Mouse (Mus musculus) liver, postnatal 0 days (tissue): ENCODE data around the gene Gm5741. TPM values are rescaled to one million over a fixed set of nuclear protein-coding genes. Genes with fewer than 3 reads are reported as not detected.
A peak's percentile ranks its signal among the peaks of the same experiment; 100 is the strongest.

ENCODE experiments used
- ATAC-seq: fragments of 200-750 bp; cut with Nextera tagmentation; 2 replicates; pipeline ENCODE4 v1.8.0; 2017; ENCODE audit warnings: mild to moderate bottlenecking, moderate library complexity
- DNase-seq: peaks from one replicate; pipeline ENCODE4 v3.0.0-alpha.2; 2016
- H3K27ac ChIP-seq: fragments of 300-500 bp; sonication (generic); 2 replicates; pipeline ENCODE4 v1.5.1; 2014; ENCODE audit warnings: antibody characterized with exemption, moderate library complexity, mild to moderate bottlenecking, low read depth
- H3K27me3 ChIP-seq: fragments of 300-500 bp; sonication (generic); 2 replicates; pipeline ENCODE4 v1.6.1; 2014; ENCODE audit warnings: low read length, control low read depth, mixed read lengths; ENCODE audit not compliant: insufficient read depth
- H3K36me3 ChIP-seq: fragments of 300-500 bp; sonication (generic); replicated peaks from 2 replicates; pipeline ENCODE4 v1.6.1; 2014; ENCODE audit warnings: mild to moderate bottlenecking, control low read depth, low read length, moderate library complexity, mixed read lengths; ENCODE audit not compliant: insufficient read depth
- H3K4me1 ChIP-seq: fragments of 300-500 bp; sonication (generic); 2 replicates; pipeline ENCODE4 v1.6.1; 2014; ENCODE audit warnings: antibody characterized with exemption, mild to moderate bottlenecking, control low read depth; ENCODE audit not compliant: insufficient read depth
- H3K4me2 ChIP-seq: fragments of 300-500 bp; sonication (generic); 2 replicates; pipeline ENCODE4 v1.6.1; 2014; ENCODE audit warnings: low read depth, mild to moderate bottlenecking, low read length, moderate library complexity, mixed read lengths
- H3K4me3 ChIP-seq: fragments of 300-500 bp; sonication (generic); 2 replicates; pipeline ENCODE4 v1.5.1; 2014; ENCODE audit warnings: low read depth, low read length
- H3K9ac ChIP-seq: fragments of 300-500 bp; sonication (generic); replicated peaks from 2 replicates; pipeline ENCODE4 v1.6.1; 2014; ENCODE audit warnings: mild to moderate bottlenecking, moderate library complexity
- H3K9me3 ChIP-seq: fragments of 300-500 bp; sonication (generic); 2 replicates; pipeline ENCODE4 v1.6.1; 2016; ENCODE audit warnings: mild to moderate bottlenecking, control low read depth, low read length, mixed read lengths
- CTCF ChIP-seq: sonication (generic); IDR thresholded peaks from 2 replicates; pipeline ENCODE4 v1.5.1; 2016; ENCODE audit warnings: antibody characterized with exemption, low read depth
- EP300 ChIP-seq: IDR thresholded peaks from 2 replicates; pipeline ENCODE4 v1.6.1; 2016; ENCODE audit warnings: antibody characterized with exemption, low read depth, mild to moderate bottlenecking
- WGBS: fragments of 180-500 bp; shearing (Covaris S2); extraction: QIAGEN DNeasy Blood & Tissue Kit; methylation state at CpG from one replicate; pipeline ENCODE4 v1.1.7; 2014; ENCODE audit not compliant: insufficient replicate concordance; 5-methylcytosine and 5-hydroxymethylcytosine counted together
- polyA plus RNA-seq: library from polyadenylated mRNA; unstranded; fragments of >200 nt; fragmentation: Nextera tagmentation; extraction: Ambion mirVana; gene quantifications from 2 replicates; pipeline ENCODE4 v1.2.1, GENCODE M21; 2015

The Gm5741 gene
- polyA plus RNA-seq, 1 experiment from 2014 or later, result not detected

DNA sequence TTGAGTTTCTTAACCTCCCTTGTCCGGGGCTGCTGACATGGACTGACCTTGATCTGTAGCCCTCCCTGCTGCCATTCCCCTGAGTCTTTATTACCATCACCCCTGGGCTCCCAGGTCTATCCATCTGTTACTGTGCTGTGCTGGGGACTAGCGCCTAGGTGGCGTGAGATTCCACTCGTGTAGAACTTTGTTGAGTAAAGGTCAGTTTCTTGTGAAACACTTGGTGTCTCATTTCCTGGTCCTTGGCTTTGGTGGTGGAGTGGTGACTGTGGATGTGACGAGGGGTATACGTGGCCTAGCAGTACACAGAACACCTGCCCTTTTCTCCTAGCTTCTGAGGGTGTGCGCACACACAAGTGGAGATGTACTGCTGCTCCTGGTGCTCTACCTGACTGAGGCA lies 10.4 kb downstream of the Gm5741 start:
- H3K4me3 ChIP-seq, result no peak overlapping the region
- no peak overlapping the region for H3K4me2 ChIP-seq
- no peaks in the 10 kb centered on the region for H3K27me3 ChIP-seq
- DNase-seq, result no peak
- no peak overlapping the region for H3K9ac ChIP-seq
- H3K4me1 ChIP-seq, result peaks cover 12% of the 10 kb centered on the region
- TF ChIP-seq EP300, result no peak
- no peak for TF ChIP-seq CTCF
- H3K36me3 ChIP-seq, result peaks cover 48% of the 10 kb centered on the region
- ATAC-seq, result no peak
- H3K27ac ChIP-seq, result no peak overlapping the region
- H3K9me3 ChIP-seq, result no peaks in the 10 kb centered on the region
- 71% methylated on average over 7 of the region's 7 CpGs for WGBS

DNA sequence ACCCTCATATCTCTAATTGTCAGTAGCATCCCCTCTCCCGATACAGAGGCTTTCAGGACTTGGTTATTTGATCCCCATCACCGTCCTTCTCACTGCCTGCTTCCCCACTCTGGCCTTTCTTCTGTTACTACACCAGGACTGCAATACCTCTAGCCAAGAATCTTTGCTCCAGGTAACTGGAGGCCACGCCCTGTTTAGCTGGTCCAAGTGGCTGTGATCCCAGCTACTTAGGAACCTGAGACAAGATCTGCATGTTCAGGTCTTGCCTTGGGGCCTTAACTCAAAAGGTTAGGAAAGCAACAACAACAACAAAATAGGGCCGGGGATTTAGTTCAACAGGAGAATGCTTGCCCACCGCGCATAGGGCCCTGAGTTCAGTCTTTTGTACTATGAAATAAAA lies 24.2 kb downstream of the Gm5741 start:
- ATAC-seq (no peak), DNase-seq (no peak)
- WGBS, result 93% methylated on average over 6 of the region's 6 CpGs
- Histone ChIP-seq H3K27me3 (no peaks in the 10 kb centered on the region), H3K4me1 (peaks cover 4% of the 10 kb centered on the region; the same call in 1 of the 2 replicates), H3K9me3 (no peaks in the 10 kb centered on the region), H3K36me3 (peaks cover 72% of the 10 kb centered on the region), H3K27ac (no peak overlapping the region), H3K4me2 (no peak overlapping the region), H3K4me3 (no peak overlapping the region), H3K9ac (no peak overlapping the region)
- TF ChIP-seq CTCF, result no peak

DNA sequence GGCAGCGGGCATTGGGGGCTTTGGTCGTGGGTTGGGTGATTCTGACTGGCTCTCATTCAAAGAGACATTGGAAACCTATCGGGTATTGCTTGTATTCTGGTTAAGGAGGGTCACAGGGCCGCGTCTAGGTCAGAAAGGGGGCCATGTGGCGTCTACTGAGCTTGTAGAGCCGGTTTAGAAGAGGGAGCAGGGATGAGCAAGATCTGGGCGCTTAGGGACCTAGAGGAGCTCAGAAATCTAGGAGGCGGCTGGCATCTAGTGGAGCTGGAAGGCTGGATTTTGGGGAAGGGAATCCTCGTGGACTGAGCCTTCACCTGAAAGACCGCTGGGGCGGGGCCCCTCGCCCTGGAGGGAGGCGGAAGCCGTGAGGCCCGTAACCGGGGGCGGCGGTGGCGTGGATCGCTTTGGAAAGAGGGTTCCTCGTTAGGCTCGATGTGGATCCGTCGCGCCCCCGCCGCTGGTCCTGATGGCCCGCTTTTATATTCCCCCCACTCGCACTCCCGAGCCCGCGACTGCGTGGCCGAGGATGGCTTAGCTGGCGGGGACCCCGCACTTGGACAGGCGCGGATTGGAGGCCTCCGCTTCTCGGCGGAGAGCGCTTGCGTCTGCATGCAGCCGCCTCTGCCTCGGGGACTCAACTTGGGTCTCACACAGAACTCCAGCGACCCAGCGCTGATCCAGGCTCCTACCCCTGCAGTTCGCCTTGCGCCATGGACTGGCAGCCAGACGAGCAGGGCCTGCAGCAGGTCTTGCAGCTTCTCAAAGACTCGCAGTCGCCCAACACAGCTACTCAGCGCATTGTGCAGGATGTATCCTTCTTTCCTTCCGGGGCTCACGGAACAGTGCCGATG lies 29.9 kb downstream of the Gm5741 start:
- under 1% methylated on average over 57 of the region's 57 CpGs for WGBS
- H3K4me1 ChIP-seq, result peaks cover 38% of the 10 kb centered on the region

DNA sequence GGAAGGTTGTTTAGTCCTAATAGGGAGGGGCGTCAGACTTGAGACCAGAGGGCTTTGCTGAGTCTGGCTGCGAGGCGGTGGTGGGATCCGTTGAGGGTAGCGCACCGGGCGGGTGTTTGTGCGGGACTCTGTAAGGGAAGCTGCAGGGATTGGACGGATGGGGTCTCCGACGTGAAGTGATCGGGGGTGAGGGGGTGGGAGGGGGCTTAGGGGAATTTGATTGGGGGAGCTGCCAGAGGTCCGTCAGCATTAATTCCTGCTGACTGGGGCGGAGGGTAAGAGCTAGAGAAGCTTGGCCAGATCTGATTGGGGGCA lies 30.5 kb downstream of the Gm5741 start:
- Histone ChIP-seq H3K9ac (peak overlapping the region; percentile 78), H3K36me3 (peaks cover 25% of the 10 kb centered on the region), H3K4me2 (peak overlapping the region; percentile 92), H3K27me3 (no peaks in the 10 kb centered on the region), H3K4me3 (peak overlapping the region; percentile 72), H3K9me3 (no peaks in the 10 kb centered on the region), H3K4me1 (peaks cover 38% of the 10 kb centered on the region), H3K27ac (peak overlapping the region; percentile 95)
- ATAC-seq, result peak; percentile 22
- peak; percentile 41 for DNase-seq
- TF ChIP-seq EP300, result no peak
- TF ChIP-seq CTCF, result no peak
- WGBS, result under 1% methylated on average over 14 of the region's 14 CpGs

More for the DNA sequence above, 29.9 kb downstream of the Gm5741 start:
- TF ChIP-seq EP300 (no peak), CTCF (no peak)
- Histone ChIP-seq H3K27ac (peak overlapping the region; percentile 95), H3K9ac (peak overlapping the region; percentile 78), H3K4me3 (peak overlapping the region; percentile 72), H3K27me3 (no peaks in the 10 kb centered on the region), H3K4me2 (peak overlapping the region; percentile 92), H3K9me3 (no peaks in the 10 kb centered on the region), H3K36me3 (peaks cover 21% of the 10 kb centered on the region)
- DNase-seq (peak; percentile 76), ATAC-seq (0 out of 2 replicates have a peak, but pooled peaks have one; percentile 5)

DNA sequence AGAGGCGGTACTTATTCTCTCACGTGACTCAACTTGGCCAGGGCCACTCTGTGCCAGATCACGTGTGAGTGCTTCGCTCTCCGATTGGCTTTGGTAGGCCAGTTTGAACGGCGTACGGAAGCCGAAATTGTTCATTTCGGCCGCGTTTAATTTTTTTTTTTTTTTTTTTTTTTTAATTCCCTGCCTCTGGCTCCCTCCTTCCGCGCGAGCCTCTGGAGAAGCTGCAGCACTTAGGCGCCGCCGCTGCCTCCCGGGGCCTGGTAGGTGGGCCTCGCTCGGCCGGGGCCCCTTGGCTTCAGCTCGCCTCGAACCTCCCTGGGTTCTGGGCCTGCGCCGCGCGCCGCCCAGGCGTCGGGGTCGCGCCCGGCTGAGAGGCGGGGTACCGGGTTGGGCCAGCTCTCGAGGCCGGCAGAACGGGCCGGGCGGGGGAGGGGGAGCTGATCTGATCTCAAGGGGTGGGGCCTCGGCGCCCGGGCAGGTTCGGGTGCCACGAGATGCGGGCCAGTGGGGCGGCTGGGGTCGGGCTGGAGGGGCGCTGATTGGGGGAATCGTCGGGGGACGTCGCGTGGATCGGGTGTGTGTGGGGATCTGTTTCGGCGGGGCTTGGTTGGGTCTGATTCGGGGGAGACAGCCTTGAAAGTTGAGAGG lies 30.9 kb downstream of the Gm5741 start, which contains the start of gene Tnpo2:
Tnpo2 (plus strand) TSS at position 198 of the 648 bp plus-strand sequence.
- TF ChIP-seq CTCF (no peak), EP300 (peak; percentile 60; the same call in 1 of the 2 replicates)
- H3K4me3 ChIP-seq, result peak within 1 kb of the TSS; percentile 72
- H3K27me3 ChIP-seq, result no peaks in the 10 kb centered on the region
- no peaks in the 10 kb centered on the region for H3K9me3 ChIP-seq
- peak within 1 kb of the TSS; percentile 95 for H3K27ac ChIP-seq
- peak; percentile 89 for ATAC-seq
- peak within 1 kb of the TSS; percentile 78 for H3K9ac ChIP-seq
- peaks cover 38% of the 10 kb centered on the region for H3K4me1 ChIP-seq
- DNase-seq, result peak; percentile 90
- peak within 1 kb of the TSS; percentile 92 for H3K4me2 ChIP-seq
- peaks cover 29% of the 10 kb centered on the region for H3K36me3 ChIP-seq
- WGBS, result under 1% methylated on average over 58 of the region's 59 CpGs

DNA sequence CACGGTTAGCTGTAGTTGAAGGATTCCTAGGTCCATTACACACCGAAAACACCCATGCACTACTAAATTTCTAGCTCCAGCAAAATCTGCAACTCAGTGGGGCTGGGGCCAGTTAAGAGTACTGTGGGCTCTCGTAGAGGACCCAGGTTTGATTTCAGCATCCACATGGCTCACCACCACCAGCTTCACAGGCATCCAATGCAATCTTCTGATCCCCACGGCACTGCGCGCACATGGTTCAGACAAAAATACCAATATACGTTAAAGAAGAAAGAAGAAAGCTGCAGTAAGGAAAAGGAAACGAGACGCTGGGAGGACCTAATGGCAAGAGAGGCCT lies 31.4 kb downstream of the Gm5741 start:
- Histone ChIP-seq H3K36me3 (peaks cover 29% of the 10 kb centered on the region), H3K4me3 (peak overlapping the region; percentile 72), H3K4me2 (peak overlapping the region; percentile 92), H3K9ac (peak overlapping the region; percentile 78), H3K9me3 (no peaks in the 10 kb centered on the region), H3K27ac (peak overlapping the region; percentile 90), H3K27me3 (no peaks in the 10 kb centered on the region), H3K4me1 (peaks cover 38% of the 10 kb centered on the region)
- under 1% methylated on average over 9 of the region's 9 CpGs for WGBS
- DNase-seq (no peak), ATAC-seq (peak; percentile 10)
- no peak for TF ChIP-seq CTCF
- no peak for TF ChIP-seq EP300
